Mouse (Mus musculus) adrenal gland, postnatal 10 days (tissue): ENCODE data around the gene Mrs2. TPM values are rescaled to one million over a fixed set of nuclear protein-coding genes. Genes with fewer than 3 reads are reported as not detected.

Experiments used
- total RNA-seq, 2 experiments: library from RNA; stranded (reverse); gene quantifications; 2 replicates each; pipeline ENCODE4 v1.2.3; 2021

The Mrs2 gene
- total RNA-seq, 2 experiments from 2014 or later: 45.6 to 73.5 TPM

Other genes starting within 250 kb of the Mrs2 start
- gene BC005537, start 218.7 kb downstream of the Mrs2 start, total RNA-seq: 100 to 1,000 TPM; 149 to 152 TPM
- gene Acot13, start 188.8 kb downstream of the Mrs2 start, total RNA-seq: 100 to 1,000 TPM; 125 to 155 TPM
- gene Tdp2, start 188.7 kb downstream of the Mrs2 start, total RNA-seq: 10 to 100 TPM; 23.1 to 31.6 TPM
- gene D130043K22Rik, start 175.2 kb downstream of the Mrs2 start, total RNA-seq: 1 to 10 TPM; 1.2 to 1.4 TPM
- 10 to 100 TPM; 16.6 to 19.7 TPM for gene Aldh5a1, start 82.7 kb downstream of the Mrs2 start, total RNA-seq
- gene Gpld1, start 77.2 kb downstream of the Mrs2 start, total RNA-seq: 10 to 100 TPM in 1 of 2 experiments, 1 to 10 TPM in 1; 7.2 to 14.2 TPM
- under 1 TPM; 0.58 to 0.99 TPM for gene Dcdc2a, start 35.6 kb upstream of the Mrs2 start, total RNA-seq